Mouse (Mus musculus) myocyte (in vitro differentiated cells): ENCODE measurements at regions not wholly inside any gene's neighbourhood (a gene's known extent, or its start where the extent isn't known, plus 50 kb on each side); places are given as distances from the start of the nearest gene placed in this dataset.
A peak's percentile ranks its signal among the peaks of the same experiment; 100 is the strongest.

Source experiments
- H3K27me3 ChIP-seq: one replicate; pipeline ENCODE4 v1.6.1; 2011; ENCODE audit not compliant: control insufficient read depth, insufficient read depth, insufficient read length
- H3K36me3 ChIP-seq: one replicate; pipeline ENCODE4 v1.6.1; 2011; ENCODE audit not compliant: control insufficient read depth, insufficient read depth
- H3K4me2 ChIP-seq: one replicate; pipeline ENCODE4 v1.6.1; 2011; ENCODE audit warnings: low read depth, control low read depth
- H3K4me3 ChIP-seq: one replicate; pipeline ENCODE4 v1.5.1; 2011; ENCODE audit warnings: mild to moderate bottlenecking, control low read depth, moderate library complexity
- H3K79me2 ChIP-seq: one replicate; pipeline ENCODE4 v1.6.1; 2011; ENCODE audit not compliant: control insufficient read depth, insufficient read depth
- H3ac ChIP-seq: one replicate; pipeline ENCODE4 v1.6.1; 2011; ENCODE audit not compliant: control insufficient read depth, insufficient read length
- CEBPB ChIP-seq: IDR thresholded peaks from 2 replicates; pipeline ENCODE4 v1.6.1; 2011; ENCODE audit warnings: mild to moderate bottlenecking, moderate library complexity; ENCODE audit not compliant: poor library complexity, insufficient read depth, severe bottlenecking
- E2F4 ChIP-seq: IDR thresholded peaks from one replicate; pipeline ENCODE4 v1.6.1; 2011; ENCODE audit warnings: mild to moderate bottlenecking, control low read depth, moderate library complexity; ENCODE audit not compliant: insufficient read depth
- MAX ChIP-seq: IDR thresholded peaks from one replicate; pipeline ENCODE4 v1.6.1; 2011; ENCODE audit warnings: low read depth, mild to moderate bottlenecking, control low read depth
- MYOD1 ChIP-seq, 3 experiments: IDR thresholded peaks; one replicate each; pipeline ENCODE4 v1.6.1; 2011; ENCODE audit warnings: control low read depth in 2 of 3, low read depth in 2 of 3, mild to moderate bottlenecking in 2 of 3, moderate library complexity in 1 of 3; ENCODE audit not compliant: insufficient read length in 2 of 3, control insufficient read depth in 1 of 3
- MYOG ChIP-seq, 3 experiments: IDR thresholded peaks; one replicate each; pipeline ENCODE4 v1.6.1; 2011; ENCODE audit warnings: control low read depth in 2 of 3, low read depth in 2 of 3, mild to moderate bottlenecking in 2 of 3; ENCODE audit not compliant: insufficient read length in 2 of 3, control insufficient read depth in 1 of 3, insufficient read depth in 1 of 3
- POLR2A ChIP-seq: IDR thresholded peaks from one replicate; pipeline ENCODE4 v1.6.1; 2011; ENCODE audit warnings: low read depth, mild to moderate bottlenecking, control low read depth, moderate library complexity; ENCODE audit not compliant: insufficient read length
- POLR2AphosphoS2 ChIP-seq: IDR thresholded peaks from one replicate; pipeline ENCODE4 v1.6.1; 2011; ENCODE audit warnings: low read depth, control low read depth; ENCODE audit not compliant: insufficient read length
- REST ChIP-seq: IDR thresholded peaks from one replicate; pipeline ENCODE4 v1.6.1; 2011; ENCODE audit warnings: mild to moderate bottlenecking, control low read depth, moderate library complexity; ENCODE audit not compliant: insufficient read depth, insufficient read length
- SRF ChIP-seq: IDR thresholded peaks from one replicate; pipeline ENCODE4 v1.6.1; 2011; ENCODE audit warnings: low read depth; ENCODE audit not compliant: control insufficient read depth, insufficient read length
- TCF12 ChIP-seq: IDR thresholded peaks from one replicate; pipeline ENCODE4 v1.6.1; 2011; ENCODE audit warnings: mild to moderate bottlenecking, control low read depth; ENCODE audit not compliant: poor library complexity, insufficient read depth, severe bottlenecking
- TCF3 ChIP-seq: IDR thresholded peaks from one replicate; pipeline ENCODE4 v1.6.1; 2011; ENCODE audit warnings: low read depth, control low read depth; ENCODE audit not compliant: insufficient read length
- USF1 ChIP-seq: IDR thresholded peaks from one replicate; pipeline ENCODE4 v1.6.1; 2011; ENCODE audit warnings: low read depth, mild to moderate bottlenecking, control low read depth, moderate library complexity

DNA sequence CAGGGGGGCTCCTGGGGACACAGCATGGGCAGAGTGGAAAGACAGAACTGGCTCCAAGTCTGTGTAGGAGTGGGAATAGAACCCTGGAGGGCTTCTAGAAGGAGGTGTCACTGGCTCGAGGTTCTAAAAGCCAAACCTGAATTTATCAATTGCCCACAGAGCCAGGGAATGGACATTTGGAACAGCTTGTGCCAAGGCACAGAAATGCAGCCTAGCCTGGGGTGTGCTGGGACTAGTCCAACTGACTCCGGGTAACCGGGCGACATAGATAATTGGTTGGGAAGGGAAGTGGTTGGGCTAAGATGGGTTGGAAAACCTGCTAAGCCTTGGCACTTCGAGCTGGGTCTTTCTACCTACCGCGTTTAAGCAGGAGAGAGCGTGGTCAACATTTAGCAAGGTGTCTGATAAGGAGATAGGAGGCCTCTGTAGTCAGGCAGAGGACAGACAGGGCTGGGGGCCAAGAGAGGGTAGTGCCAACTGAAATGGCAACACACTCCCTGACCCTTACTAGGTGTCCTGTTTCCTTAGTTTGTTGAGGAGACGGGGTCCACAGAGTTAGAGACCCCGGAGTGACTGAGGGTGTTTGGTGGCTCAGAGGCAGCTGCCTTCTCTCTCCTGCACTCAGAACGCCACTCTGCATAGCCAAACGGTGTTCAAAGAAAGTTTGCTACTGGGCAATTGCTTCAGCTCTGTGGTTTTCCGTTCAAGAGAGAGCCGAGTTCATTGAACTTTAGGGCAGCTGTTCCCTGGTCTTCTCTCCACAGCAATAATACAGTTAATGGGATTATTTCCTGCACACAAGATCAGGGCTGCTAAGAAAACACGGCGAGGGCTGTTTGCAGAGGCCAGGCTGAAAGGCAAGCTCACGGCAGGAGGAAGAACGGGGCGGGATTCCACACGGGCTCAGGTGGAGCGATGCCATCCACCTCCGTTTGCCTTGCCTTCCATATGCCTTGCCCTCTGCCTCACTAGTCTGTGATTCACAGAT, 138.3 kb upstream of the 1600014C23Rik start:
- TF ChIP-seq MYOG (IDR thresholded peaks at IDR 0.05; ENCODE audit: control insufficient read depth in 1 of 3, insufficient read depth in 1 of 3, insufficient read length in 2 of 3, low read depth in 2 of 3) (peak in 1 of 3 experiments; percentile 62), E2F4 (no peak), MYOD1 (IDR thresholded peaks at IDR 0.05; ENCODE audit: control insufficient read depth in 1 of 3, insufficient read length in 2 of 3, low read depth in 2 of 3) (peak; percentile 25 to 40 (median 32))
- H3K79me2 ChIP-seq, result no peaks in the 10 kb centered on the region
- H3K27me3 ChIP-seq, result no peaks in the 10 kb centered on the region
- H3K36me3 ChIP-seq, result no peaks in the 10 kb centered on the region
- peak overlapping the region; percentile 41 for H3K4me2 ChIP-seq
- no peak overlapping the region for H3K4me3 ChIP-seq
- H3ac ChIP-seq, result no peak overlapping the region

DNA sequence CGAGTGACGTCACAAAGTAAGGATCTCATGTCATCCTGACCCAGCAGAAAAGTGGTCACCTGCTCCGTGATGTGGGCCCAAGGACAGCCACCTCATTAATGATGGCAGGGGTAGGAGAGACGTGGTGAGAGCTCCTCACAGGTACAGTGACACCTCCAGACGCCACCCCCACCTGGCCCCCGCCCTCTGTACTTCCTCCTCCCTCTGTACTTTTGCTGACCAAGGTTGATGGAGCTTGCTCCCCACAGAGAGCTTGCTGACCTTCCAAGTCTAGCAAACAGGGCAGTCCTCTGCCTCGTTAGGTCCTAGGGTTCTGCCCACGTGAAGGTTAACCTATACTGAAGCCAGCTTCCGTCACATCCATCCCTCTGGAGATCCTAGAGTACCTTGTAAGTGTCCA, 137.4 kb upstream of the 1600014C23Rik start:
- H3K4me2 ChIP-seq, result no peak overlapping the region
- H3K4me3 ChIP-seq, result no peak overlapping the region
- peaks cover 5% of the 10 kb centered on the region for H3K79me2 ChIP-seq
- no peak for TF ChIP-seq MYOD1 (IDR thresholded peaks at IDR 0.05; ENCODE audit: control insufficient read depth in 1 of 3, insufficient read length in 2 of 3, low read depth in 2 of 3)
- TF ChIP-seq REST, result no peak
- no peak for TF ChIP-seq POLR2A
- no peak for TF ChIP-seq POLR2AphosphoS2
- no peak for TF ChIP-seq SRF
- TF ChIP-seq TCF3, result no peak
- TF ChIP-seq TCF12, result no peak
- no peak for TF ChIP-seq MYOG (IDR thresholded peaks at IDR 0.05; ENCODE audit: control insufficient read depth in 1 of 3, insufficient read depth in 1 of 3, insufficient read length in 2 of 3, low read depth in 2 of 3)
- TF ChIP-seq USF1, result no peak
- no peak for TF ChIP-seq E2F4
- no peak for TF ChIP-seq MAX
- no peak for TF ChIP-seq CEBPB
- H3ac ChIP-seq, result no peak overlapping the region
- no peaks in the 10 kb centered on the region for H3K36me3 ChIP-seq
- no peaks in the 10 kb centered on the region for H3K27me3 ChIP-seq

DNA sequence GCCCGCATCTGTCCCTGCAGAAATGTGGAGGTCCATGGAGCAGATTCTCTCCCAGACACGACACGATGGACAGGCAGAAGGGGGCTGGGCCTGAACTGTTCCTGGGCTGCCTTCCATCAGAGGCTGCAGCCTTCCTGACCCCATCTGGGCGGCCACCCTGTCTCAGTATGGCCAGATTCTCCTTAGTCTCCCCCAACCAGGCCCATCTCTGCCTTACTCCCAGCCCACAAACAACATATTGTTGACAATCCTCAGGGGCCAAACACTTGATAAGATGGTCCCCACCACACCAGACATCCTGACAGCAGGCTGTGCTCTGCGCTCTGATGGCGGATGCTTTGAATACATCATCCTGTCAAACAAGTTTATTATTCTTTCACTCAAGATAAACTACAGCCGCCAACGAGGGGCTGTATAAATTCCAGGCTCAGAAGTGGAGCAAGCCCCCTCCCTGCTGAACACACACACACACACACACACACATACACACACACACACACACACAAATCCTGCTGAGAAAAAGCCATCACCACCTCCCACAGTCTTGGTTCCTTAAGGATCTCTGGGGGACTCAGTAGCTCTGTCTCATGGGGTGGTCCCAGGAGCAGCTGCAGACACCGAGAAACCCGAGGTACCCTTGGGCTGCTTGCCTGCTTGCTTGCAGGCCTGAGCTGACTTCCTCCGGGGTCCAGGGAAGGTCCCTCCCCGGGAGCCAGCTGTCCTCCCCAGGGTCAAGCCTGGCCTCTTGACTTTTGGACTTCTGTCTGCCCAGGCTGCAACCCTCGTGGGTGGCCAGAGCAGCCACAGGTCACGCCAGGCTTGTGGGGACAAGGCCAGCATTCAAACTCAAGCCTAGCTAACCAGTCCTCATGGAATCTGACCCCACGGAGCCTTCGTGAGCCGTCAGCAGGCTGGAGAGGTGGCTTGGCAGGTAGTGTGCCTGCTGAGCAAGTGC, 135.6 kb upstream of the 1600014C23Rik start:
- Histone ChIP-seq H3ac (no peak overlapping the region), H3K36me3 (no peaks in the 10 kb centered on the region), H3K4me3 (no peak overlapping the region), H3K79me2 (peaks cover 10% of the 10 kb centered on the region), H3K27me3 (no peaks in the 10 kb centered on the region), H3K4me2 (no peak overlapping the region)
- TF ChIP-seq MYOG (IDR thresholded peaks at IDR 0.05; ENCODE audit: control insufficient read depth in 1 of 3, insufficient read depth in 1 of 3, insufficient read length in 2 of 3, low read depth in 2 of 3) (peak in 1 of 3 experiments; percentile 64), CEBPB (no peak), MYOD1 (IDR thresholded peaks at IDR 0.05; ENCODE audit: control insufficient read depth in 1 of 3, insufficient read length in 2 of 3, low read depth in 2 of 3) (peak in 1 of 3 experiments; percentile 42), E2F4 (no peak)

DNA sequence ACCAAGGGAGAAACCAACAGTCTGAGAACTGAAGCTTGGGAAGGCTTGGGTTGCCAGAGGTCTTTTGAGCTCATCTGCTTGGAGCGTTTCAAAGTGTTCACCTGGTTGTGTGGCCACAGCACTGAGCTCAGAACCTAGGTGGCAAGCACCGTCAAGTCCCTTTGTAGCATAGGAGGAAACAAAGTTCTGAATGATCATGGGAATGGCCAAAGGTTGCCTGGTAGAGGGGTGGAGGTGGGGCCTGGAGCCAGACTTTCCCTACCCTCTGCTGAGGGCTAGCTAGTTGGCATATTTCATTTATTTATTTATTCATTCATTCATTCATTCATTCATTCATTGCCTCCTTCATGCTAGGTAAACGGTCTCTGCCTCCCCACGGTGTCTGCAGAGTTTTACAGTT, 134.9 kb upstream of the 1600014C23Rik start:
- Histone ChIP-seq H3K27me3 (no peaks in the 10 kb centered on the region), H3K4me3 (no peak overlapping the region), H3ac (no peak overlapping the region), H3K36me3 (no peaks in the 10 kb centered on the region), H3K79me2 (peaks cover 10% of the 10 kb centered on the region), H3K4me2 (peak overlapping the region; percentile 84)
- no peak for TF ChIP-seq USF1
- TF ChIP-seq SRF, result no peak
- no peak for TF ChIP-seq REST
- TF ChIP-seq CEBPB, result no peak
- no peak for TF ChIP-seq MYOG (IDR thresholded peaks at IDR 0.05; ENCODE audit: control insufficient read depth in 1 of 3, insufficient read depth in 1 of 3, insufficient read length in 2 of 3, low read depth in 2 of 3)
- TF ChIP-seq TCF12, result no peak
- TF ChIP-seq MYOD1 (IDR thresholded peaks at IDR 0.05; ENCODE audit: control insufficient read depth in 1 of 3, insufficient read length in 2 of 3, low read depth in 2 of 3), result no peak
- no peak for TF ChIP-seq POLR2A
- no peak for TF ChIP-seq MAX
- TF ChIP-seq TCF3, result no peak
- TF ChIP-seq POLR2AphosphoS2, result no peak
- no peak for TF ChIP-seq E2F4
